Mouse (Mus musculus): Measurements from ENCODE around the gene Copg2. TPM values are rescaled to one million over a fixed set of nuclear protein-coding genes. Genes with fewer than 3 reads are reported as not detected.
A peak's percentile ranks its signal among the peaks of the same experiment; 100 is the strongest.

Copg2 gene
- polyA plus RNA-seq, 1 experiment from 2014 or later = 31.0 TPM

- Histone ChIP-seq H3K27ac (replicated peaks in 1 of 2; ENCODE audit: control insufficient read depth in 1 of 2, insufficient read depth in 1 of 2, low read depth in 2 of 2, low read length in 2 of 2) (peak overlapping the region; percentile 77 to 82), H3K27me3 (ENCODE audit: control insufficient read depth, insufficient read depth, low read length) (no peaks in the 10 kb centered on the region), H3K4me2 (ENCODE audit: low read length) (peak overlapping the region; percentile 81), H3K36me3 (ENCODE audit: control insufficient read depth, insufficient read depth, low read length) (peaks cover 24% of the 10 kb centered on the region), H3K4me1 (ENCODE audit: control insufficient read depth in 2 of 2, insufficient read depth in 2 of 2, low read length in 2 of 2) (peaks cover 4 to 6% of the 10 kb centered on the region in 2 experiments; a peak in 2 of 4 replicates), H3K9me3 (ENCODE audit: control insufficient read depth, low read length) (peaks cover 45% of the 10 kb centered on the region), H3K4me3 (ENCODE audit: control insufficient read depth in 1 of 2, insufficient read depth in 1 of 2, low read depth in 1 of 2, low read length in 2 of 2) (peak overlapping the region; percentile 54 to 77), H3K9ac (ENCODE audit: low read length) (peak overlapping the region; percentile 77)
- ATAC-seq (ENCODE audit: insufficient number of reproducible peaks, insufficient read depth, low FRiP score, low read depth) = peak; percentile 69
- 48% methylated on average over 66 of the region's 66 CpGs for WGBS
Measured at GRCm38 (mm10) chr6:30737548-30738463, 158.8 kb downstream of the Copg2 start.

GRCm38 (mm10) chr6:30736864-30737547 is 159.6 kb downstream of the Copg2 start:
- peak; percentile 68; the same call in 1 of the 2 replicates for ATAC-seq (ENCODE audit: insufficient number of reproducible peaks, insufficient read depth, low FRiP score, low read depth)
- peaks cover 4 to 6% of the 10 kb centered on the region in 2 experiments; a peak in 2 of 4 replicates for H3K4me1 ChIP-seq (ENCODE audit: control insufficient read depth in 2 of 2, insufficient read depth in 2 of 2, low read length in 2 of 2)
- H3K9ac ChIP-seq (ENCODE audit: low read length) = peak overlapping the region; percentile 77
- peaks cover 16% of the 10 kb centered on the region for H3K36me3 ChIP-seq (ENCODE audit: control insufficient read depth, insufficient read depth, low read length)
- H3K27ac ChIP-seq (replicated peaks in 1 of 2; ENCODE audit: control insufficient read depth in 1 of 2, insufficient read depth in 1 of 2, low read depth in 2 of 2, low read length in 2 of 2) = peak overlapping the region; percentile 75 to 82
- H3K4me2 ChIP-seq (ENCODE audit: low read length) = peak overlapping the region; percentile 81
- peaks cover 45% of the 10 kb centered on the region for H3K9me3 ChIP-seq (ENCODE audit: control insufficient read depth, low read length)
- WGBS = 52% methylated on average over 29 of the region's 29 CpGs
- no peaks in the 10 kb centered on the region for H3K27me3 ChIP-seq (ENCODE audit: control insufficient read depth, insufficient read depth, low read length)
- peak overlapping the region; percentile 54 to 77 for H3K4me3 ChIP-seq (ENCODE audit: control insufficient read depth in 1 of 2, insufficient read depth in 1 of 2, low read depth in 1 of 2, low read length in 2 of 2)

- H3K4me3 ChIP-seq (ENCODE audit: control insufficient read depth in 1 of 2, insufficient read depth in 1 of 2, low read depth in 1 of 2, low read length in 2 of 2) = peak overlapping the region; percentile 29 to 54; a peak in 2 of 4 replicates
- WGBS = 44% methylated on average over 13 of the region's 13 CpGs
- peaks cover 45% of the 10 kb centered on the region for H3K9me3 ChIP-seq (ENCODE audit: control insufficient read depth, low read length)
- no peak for ATAC-seq (ENCODE audit: insufficient number of reproducible peaks, insufficient read depth, low FRiP score, low read depth)
- H3K4me2 ChIP-seq (ENCODE audit: low read length) = peak overlapping the region; percentile 81
- peaks cover 10% of the 10 kb centered on the region; the same call in 1 of the 2 replicates for H3K36me3 ChIP-seq (ENCODE audit: control insufficient read depth, insufficient read depth, low read length)
- H3K27ac ChIP-seq (replicated peaks in 1 of 2; ENCODE audit: control insufficient read depth in 1 of 2, insufficient read depth in 1 of 2, low read depth in 2 of 2, low read length in 2 of 2) = peak overlapping the region; percentile 75
- peak overlapping the region; percentile 67 for H3K9ac ChIP-seq (ENCODE audit: low read length)
- no peaks in the 10 kb centered on the region for H3K27me3 ChIP-seq (ENCODE audit: control insufficient read depth, insufficient read depth, low read length)
- H3K4me1 ChIP-seq (ENCODE audit: control insufficient read depth in 2 of 2, insufficient read depth in 2 of 2, low read length in 2 of 2) = peaks cover 4 to 6% of the 10 kb centered on the region in 2 experiments; a peak in 2 of 4 replicates
Measured at GRCm38 (mm10) chr6:30736372-30736762, 160.2 kb downstream of the Copg2 start.

- Histone ChIP-seq H3K27me3 (ENCODE audit: control insufficient read depth, insufficient read depth, low read length) (no peaks in the 10 kb centered on the region), H3K36me3 (ENCODE audit: control insufficient read depth, insufficient read depth, low read length) (peaks cover 9% of the 10 kb centered on the region; the same call in 1 of the 2 replicates), H3K4me2 (ENCODE audit: low read length) (peak overlapping the region; percentile 81), H3K27ac (replicated peaks in 1 of 2; ENCODE audit: control insufficient read depth in 1 of 2, insufficient read depth in 1 of 2, low read depth in 2 of 2, low read length in 2 of 2) (peak overlapping the region; percentile 75 to 84), H3K9me3 (ENCODE audit: control insufficient read depth, low read length) (peaks cover 45% of the 10 kb centered on the region), H3K4me1 (ENCODE audit: control insufficient read depth in 2 of 2, insufficient read depth in 2 of 2, low read length in 2 of 2) (peaks cover 4 to 6% of the 10 kb centered on the region in 2 experiments; a peak in 2 of 4 replicates), H3K9ac (ENCODE audit: low read length) (peak overlapping the region; percentile 67), H3K4me3 (ENCODE audit: control insufficient read depth in 1 of 2, insufficient read depth in 1 of 2, low read depth in 1 of 2, low read length in 2 of 2) (peak overlapping the region; percentile 33 to 54)
- 47% methylated on average over 15 of the region's 15 CpGs for WGBS
- no peak for ATAC-seq (ENCODE audit: insufficient number of reproducible peaks, insufficient read depth, low FRiP score, low read depth)
Measured at GRCm38 (mm10) chr6:30735728-30736371, 160.7 kb downstream of the Copg2 start.

- ATAC-seq (ENCODE audit: insufficient number of reproducible peaks, insufficient read depth, low FRiP score, low read depth) = no peak
- H3K9me3 ChIP-seq (ENCODE audit: control insufficient read depth, low read length) = peaks cover 45% of the 10 kb centered on the region
- WGBS = 54% methylated on average over 22 of the region's 22 CpGs
Measured at GRCm38 (mm10) chr6:30734988-30735727, 161.4 kb downstream of the Copg2 start.

GRCm38 (mm10) chr6:30734465-30734864 is 162.1 kb downstream of the Copg2 start:
- Histone ChIP-seq H3K27ac (replicated peaks in 1 of 2; ENCODE audit: control insufficient read depth in 1 of 2, insufficient read depth in 1 of 2, low read depth in 2 of 2, low read length in 2 of 2) (peak overlapping the region; percentile 26 to 75; a peak in 1 of 4 replicates), H3K9ac (ENCODE audit: low read length) (peak overlapping the region; percentile 67), H3K9me3 (ENCODE audit: control insufficient read depth, low read length) (peaks cover 40% of the 10 kb centered on the region), H3K4me1 (ENCODE audit: control insufficient read depth in 2 of 2, insufficient read depth in 2 of 2, low read length in 2 of 2) (peaks cover 10 to 12% of the 10 kb centered on the region in 2 experiments; a peak in 3 of 4 replicates), H3K27me3 (ENCODE audit: control insufficient read depth, insufficient read depth, low read length) (no peaks in the 10 kb centered on the region), H3K4me2 (ENCODE audit: low read length) (peak overlapping the region; percentile 81), H3K36me3 (ENCODE audit: control insufficient read depth, insufficient read depth, low read length) (no peaks in the 10 kb centered on the region), H3K4me3 (ENCODE audit: control insufficient read depth in 1 of 2, insufficient read depth in 1 of 2, low read depth in 1 of 2, low read length in 2 of 2) (no peak overlapping the region)
- ATAC-seq (ENCODE audit: insufficient number of reproducible peaks, insufficient read depth, low FRiP score, low read depth) = no peak
- 65% methylated on average over 6 of the region's 6 CpGs for WGBS

More at GRCm38 (mm10) chr6:30734988-30735727, 161.4 kb downstream of the Copg2 start:
- Histone ChIP-seq H3K27ac (replicated peaks in 1 of 2; ENCODE audit: control insufficient read depth in 1 of 2, insufficient read depth in 1 of 2, low read depth in 2 of 2, low read length in 2 of 2) (peak overlapping the region; percentile 75 to 84), H3K36me3 (ENCODE audit: control insufficient read depth, insufficient read depth, low read length) (0 out of 2 replicates have a peak, but pooled peaks cover 2% of the 10 kb centered on the region), H3K4me3 (ENCODE audit: control insufficient read depth in 1 of 2, insufficient read depth in 1 of 2, low read depth in 1 of 2, low read length in 2 of 2) (peak overlapping the region; percentile 20 to 33), H3K27me3 (ENCODE audit: control insufficient read depth, insufficient read depth, low read length) (no peaks in the 10 kb centered on the region), H3K9ac (ENCODE audit: low read length) (peak overlapping the region; percentile 67), H3K4me1 (ENCODE audit: control insufficient read depth in 2 of 2, insufficient read depth in 2 of 2, low read length in 2 of 2) (peaks cover 5 to 6% of the 10 kb centered on the region in 2 experiments; a peak in 2 of 4 replicates), H3K4me2 (ENCODE audit: low read length) (peak overlapping the region; percentile 81)

Data from heart, embryonic 14.5 days (tissue).